Mouse (Mus musculus) CD8-positive naive resting alpha-beta T cell, adult 2 months (primary cell): ENCODE results near the gene Nacad.

Experiments
- DNase-seq, 2 experiments: peaks; one replicate each; pipeline ENCODE4 v3.0.0; 2022; ENCODE audit warnings: low read depth in 2 of 2, low spot score in 2 of 2

Gene Nacad

GRCm38 (mm10) chr11:6603887-6604603 is 1.8 kb downstream of the Nacad start:
- no peak for DNase-seq

- no peak for DNase-seq
These were observed 2.6 kb downstream of the Nacad start for GRCm38 (mm10) chr11:6603224-6603623.

- no peak for DNase-seq
These were observed 3.2 kb downstream of the Nacad start for GRCm38 (mm10) chr11:6602662-6603061.

- DNase-seq, result no peak
These were observed 4.0 kb downstream of the Nacad start for GRCm38 (mm10) chr11:6601649-6602480.

GRCm38 (mm10) chr11:6600284-6600944 is 5.4 kb downstream of the Nacad start:
- DNase-seq, result no peak

GRCm38 (mm10) chr11:6599831-6600230 is 6.0 kb downstream of the Nacad start:
- no peak for DNase-seq

GRCm38 (mm10) chr11:6599011-6599681 is 6.7 kb downstream of the Nacad start:
- no peak for DNase-seq

GRCm38 (mm10) chr11:6598191-6598889 is 7.5 kb downstream of the Nacad start:
- DNase-seq, result no peak

- no peak for DNase-seq
These were observed 8.3 kb downstream of the Nacad start for GRCm38 (mm10) chr11:6597523-6597922.

GRCm38 (mm10) chr11:6596616-6597015 is 9.2 kb downstream of the Nacad start:
- DNase-seq, result no peak

- no peak for DNase-seq
These were observed 9.6 kb downstream of the Nacad start for GRCm38 (mm10) chr11:6596205-6596604.

GRCm38 (mm10) chr11:6595339-6595738 is 10.5 kb downstream of the Nacad start:
- no peak for DNase-seq

- DNase-seq, result no peak
These were observed 11.0 kb downstream of the Nacad start for GRCm38 (mm10) chr11:6594845-6595244.

- no peak for DNase-seq
These were observed 12.4 kb downstream of the Nacad start for GRCm38 (mm10) chr11:6593406-6593805.

- no peak for DNase-seq
These were observed 14.7 kb downstream of the Nacad start for GRCm38 (mm10) chr11:6590933-6591675.

GRCm38 (mm10) chr11:6589838-6590237 is 16.0 kb downstream of the Nacad start:
- no peak for DNase-seq

- no peak for DNase-seq
These were observed 17.6 kb downstream of the Nacad start for GRCm38 (mm10) chr11:6588295-6588694.

GRCm38 (mm10) chr11:6587249-6587940 is 18.5 kb downstream of the Nacad start:
- DNase-seq, result no peak

- DNase-seq, result no peak
These were observed 19.2 kb downstream of the Nacad start for GRCm38 (mm10) chr11:6586660-6587059.
